Mouse (Mus musculus) adrenal gland, postnatal 25 days (tissue): ENCODE measurements around the gene Specc1. TPM values are rescaled to one million over a fixed set of nuclear protein-coding genes. Genes with fewer than 3 reads are reported as not detected.

Experiments
- DNase-seq: peaks from one replicate; pipeline ENCODE4 v3.0.0; 2021; ENCODE audit warnings: mixed read lengths
- total RNA-seq: library from RNA; stranded (reverse); gene quantifications from 2 replicates; pipeline ENCODE4 v1.2.3, GENCODE M21; 2021

The Specc1 gene
- total RNA-seq, 1 experiment from 2014 or later: 9.7 TPM

GRCm38 (mm10) chr11:61968875-61969274 is 12.3 kb downstream of the Specc1 start:
- no peak for DNase-seq

GRCm38 (mm10) chr11:61970901-61971300 is 14.3 kb downstream of the Specc1 start:
- DNase-seq: no peak

- DNase-seq: no peak
Measured at GRCm38 (mm10) chr11:61971441-61972221, 15.1 kb downstream of the Specc1 start.

GRCm38 (mm10) chr11:61974106-61974707 is 17.6 kb downstream of the Specc1 start:
- DNase-seq: no peak

- DNase-seq: no peak
Measured at GRCm38 (mm10) chr11:61975783-61976182, 19.2 kb downstream of the Specc1 start.

GRCm38 (mm10) chr11:61981285-61981684 is 24.7 kb downstream of the Specc1 start:
- no peak for DNase-seq

GRCm38 (mm10) chr11:61982828-61983227 is 26.3 kb downstream of the Specc1 start:
- DNase-seq: no peak

GRCm38 (mm10) chr11:61986939-61987338 is 30.4 kb downstream of the Specc1 start:
- no peak for DNase-seq

- no peak for DNase-seq
Measured at GRCm38 (mm10) chr11:61989647-61990046, 33.1 kb downstream of the Specc1 start.

GRCm38 (mm10) chr11:61991576-61991975 is 35.0 kb downstream of the Specc1 start:
- DNase-seq: no peak

GRCm38 (mm10) chr11:61992671-61993285 is 36.2 kb downstream of the Specc1 start:
- no peak for DNase-seq

- DNase-seq: no peak
Measured at GRCm38 (mm10) chr11:61999501-61999900, 42.9 kb downstream of the Specc1 start.

GRCm38 (mm10) chr11:62000099-62000498 is 43.5 kb downstream of the Specc1 start:
- DNase-seq: no peak

- DNase-seq: no peak
Measured at GRCm38 (mm10) chr11:62001977-62002376, 45.4 kb downstream of the Specc1 start.

- no peak for DNase-seq
Measured at GRCm38 (mm10) chr11:62004881-62005240, 48.3 kb downstream of the Specc1 start.

- DNase-seq: peak; percentile 23
Measured at GRCm38 (mm10) chr11:62005241-62005910, 48.8 kb downstream of the Specc1 start.

- no peak for DNase-seq
Measured at GRCm38 (mm10) chr11:62005911-62006260, 49.3 kb downstream of the Specc1 start.

- no peak for DNase-seq
Measured at GRCm38 (mm10) chr11:62006680-62007079, 50.1 kb downstream of the Specc1 start.

- no peak for DNase-seq
Measured at GRCm38 (mm10) chr11:62007984-62008383, 51.4 kb downstream of the Specc1 start.

GRCm38 (mm10) chr11:62010625-62011231 is 54.2 kb downstream of the Specc1 start:
- DNase-seq: peak; percentile 7

GRCm38 (mm10) chr11:62012039-62012438 is 55.5 kb downstream of the Specc1 start:
- no peak for DNase-seq

- DNase-seq: no peak
Measured at GRCm38 (mm10) chr11:62013449-62013848, 56.9 kb downstream of the Specc1 start.
